Mouse (Mus musculus) bone marrow, adult 2 months (tissue): Measurements from ENCODE around the gene Trappc2. TPM values are rescaled to one million over a fixed set of nuclear protein-coding genes. Genes with fewer than 3 reads are reported as not detected.
A peak's percentile ranks its signal among the peaks of the same experiment; 100 is the strongest.

Experiments
- H3K27ac ChIP-seq: fragments of 200-500 bp; 2 replicates; pipeline ENCODE4 v1.5.1; 2012; ENCODE audit warnings: low read depth, mild to moderate bottlenecking, control low read depth, inconsistent platforms, low read length; ENCODE audit not compliant: control insufficient read depth, poor library complexity, insufficient read depth
- H3K4me1 ChIP-seq: fragments of 200-500 bp; 2 replicates; pipeline ENCODE4 v1.6.1; 2011; ENCODE audit warnings: low read length; ENCODE audit not compliant: control insufficient read depth, insufficient read depth
- H3K4me3 ChIP-seq: fragments of 200-500 bp; replicated peaks from 2 replicates; pipeline ENCODE3; 2011; ENCODE audit warnings: mild to moderate bottlenecking, low read depth, low read length, control low read depth; ENCODE audit not compliant: control insufficient read depth
- CTCF ChIP-seq: fragments of 200-500 bp; IDR thresholded peaks from 2 replicates; pipeline ENCODE4 v1.5.1; 2011; ENCODE audit warnings: low read length, control low read depth; ENCODE audit not compliant: control insufficient read depth, insufficient read depth
- POLR2A ChIP-seq: fragments of 200-500 bp; IDR thresholded peaks from 2 replicates; pipeline ENCODE4 v1.6.1; 2011; ENCODE audit warnings: low read depth, mild to moderate bottlenecking, control low read depth, low read length, borderline replicate concordance; ENCODE audit not compliant: control insufficient read depth
- WGBS: fragments of 180-500 bp; shearing (Covaris S2); methylation state at CpG from one replicate; pipeline ENCODE4 v1.1.7; 2018; 5-methylcytosine and 5-hydroxymethylcytosine counted together
- polyA plus RNA-seq: library from polyadenylated mRNA; stranded (reverse); fragments of >200 nt; gene quantifications from 2 replicates; pipeline ENCODE4 v1.2.4, GENCODE M21; 2011; ENCODE audit warnings: low replicate concordance; ENCODE audit not compliant: missing spikeins, insufficient read depth, insufficient read length

Trappc2 gene
- polyA plus RNA-seq = 6.8 and 7.6 TPM in 2 replicates

- WGBS = 12% methylated on average over 21 of the region's 36 CpGs
- peak within 1 kb of the TSS; percentile 86 for H3K27ac ChIP-seq
Observed at GRCm38 (mm10) chrX:166440036-166440615, at the start of gene Trappc2. Trappc2 (plus strand) TSS chrX:166440574.

GRCm38 (mm10) chrX:166393753-166394152 is 46.6 kb upstream of the Trappc2 start:
- no peaks in the 10 kb centered on the region for H3K4me1 ChIP-seq
- 79% methylated on average over 1 of the region's 1 CpGs for WGBS
- H3K4me3 ChIP-seq = no peak overlapping the region
- no peak overlapping the region for H3K27ac ChIP-seq
- TF ChIP-seq CTCF = no peak
- no peak for TF ChIP-seq POLR2A

More at GRCm38 (mm10) chrX:166440036-166440615, at the start of gene Trappc2:
- TF ChIP-seq CTCF = no peak
- no peak for TF ChIP-seq POLR2A
- peak within 1 kb of the TSS; percentile 98 for H3K4me3 ChIP-seq
- H3K4me1 ChIP-seq = no peaks in the 10 kb centered on the region; the same call in 1 of the 2 replicates

GRCm38 (mm10) chrX:166407865-166408264 is 32.5 kb upstream of the Trappc2 start:
- no peak overlapping the region for H3K27ac ChIP-seq
- H3K4me3 ChIP-seq = no peak overlapping the region
- TF ChIP-seq POLR2A = no peak
- no peak for TF ChIP-seq CTCF
- H3K4me1 ChIP-seq = no peaks in the 10 kb centered on the region

GRCm38 (mm10) chrX:166416196-166416595 is 24.2 kb upstream of the Trappc2 start:
- Histone ChIP-seq H3K4me1 (no peaks in the 10 kb centered on the region), H3K27ac (no peak overlapping the region), H3K4me3 (no peak overlapping the region)
- WGBS = 54% methylated on average over 6 of the region's 6 CpGs
- TF ChIP-seq POLR2A (no peak), CTCF (0 out of 2 replicates have a peak, but pooled peaks have one; percentile 13)

DNA sequence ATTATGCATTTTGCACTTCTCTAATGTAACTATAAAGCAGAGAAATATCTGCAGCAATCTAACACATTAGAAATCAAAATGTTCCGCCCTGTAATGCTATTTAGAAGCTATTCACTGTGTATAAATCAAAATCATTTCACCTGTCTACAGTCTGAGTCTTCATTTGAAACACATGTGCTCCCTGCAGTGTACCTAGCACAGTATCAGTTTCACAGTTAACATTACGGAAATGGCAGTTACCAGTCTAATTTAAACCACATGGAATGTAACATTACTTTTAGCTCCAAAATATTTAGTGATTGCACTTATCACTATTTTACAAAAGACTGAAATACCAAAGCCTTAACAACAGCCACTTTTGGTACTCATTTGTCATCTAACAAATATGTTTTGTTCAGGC is 5.6 kb upstream of the Trappc2 start:
- TF ChIP-seq POLR2A (no peak), CTCF (no peak)
- Histone ChIP-seq H3K4me1 (no peaks in the 10 kb centered on the region; the same call in 1 of the 2 replicates), H3K4me3 (no peak overlapping the region), H3K27ac (no peak overlapping the region)
- WGBS = 90% methylated on average over 2 of the region's 2 CpGs

DNA sequence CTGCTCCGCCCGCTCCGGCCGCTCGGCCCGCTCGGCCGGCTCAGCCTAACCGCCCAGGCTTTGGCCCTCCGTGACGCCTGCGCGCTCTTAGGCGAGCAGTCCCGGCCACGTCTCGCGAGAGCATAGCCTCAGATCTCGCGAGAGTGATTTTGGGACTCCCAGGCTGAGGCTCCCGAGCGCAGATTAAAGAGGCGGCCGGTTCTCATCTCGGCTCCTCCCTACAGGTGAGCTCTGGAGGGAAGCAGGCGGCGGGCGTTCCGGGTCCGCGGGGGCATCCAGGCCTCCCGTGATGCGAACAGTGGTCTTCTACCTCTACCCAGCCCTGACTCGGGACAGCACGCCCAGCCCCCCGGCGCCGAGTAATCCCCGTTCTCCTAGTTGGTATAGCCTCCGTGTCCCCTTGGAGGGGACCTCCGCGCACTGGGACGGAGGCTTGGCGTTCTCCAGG is 266 bp downstream of the Trappc2 start, which contains the start of gene Ofd1:
Gene Ofd1 (minus strand): TSS at position 89 of the 448 bp plus-strand sequence.
- Histone ChIP-seq H3K4me3 (peak within 1 kb of the TSS; percentile 98), H3K27ac (peak within 1 kb of the TSS; percentile 86), H3K4me1 (no peaks in the 10 kb centered on the region; the same call in 1 of the 2 replicates)
- WGBS = 6% methylated on average over 39 of the region's 44 CpGs
- no peak for TF ChIP-seq CTCF
- TF ChIP-seq POLR2A = peak; percentile 86; the same call in 1 of the 2 replicates

DNA sequence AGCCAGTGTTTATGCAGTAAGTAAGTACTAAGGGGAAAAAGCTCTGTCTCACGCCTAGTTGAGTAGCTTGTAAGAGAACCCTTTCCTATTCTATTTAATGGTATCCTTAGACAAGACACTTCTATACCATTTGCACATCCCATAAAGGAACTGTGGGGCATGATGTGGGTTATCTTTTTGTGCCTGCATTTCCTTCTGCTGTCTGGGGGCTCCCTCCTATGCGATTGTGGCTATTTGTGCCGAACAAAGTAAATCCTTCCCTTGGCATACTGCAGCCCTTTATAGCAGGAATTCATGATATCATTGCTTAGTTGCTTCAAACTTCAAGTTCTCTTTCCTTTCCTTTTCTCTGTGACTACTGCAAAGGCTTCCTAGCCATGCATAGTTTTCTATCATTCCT is 4.2 kb downstream of the Trappc2 start:
- no peak overlapping the region for H3K27ac ChIP-seq
- no peak overlapping the region for H3K4me3 ChIP-seq
- no peaks in the 10 kb centered on the region; the same call in 1 of the 2 replicates for H3K4me1 ChIP-seq
- 34% methylated on average over 3 of the region's 3 CpGs for WGBS
- TF ChIP-seq POLR2A (no peak), CTCF (no peak)

- Histone ChIP-seq H3K4me3 (no peak overlapping the region), H3K27ac (no peak overlapping the region), H3K4me1 (no peaks in the 10 kb centered on the region; the same call in 1 of the 2 replicates)
- WGBS = 40% methylated on average over 6 of the region's 6 CpGs
- no peak for TF ChIP-seq CTCF
- no peak for TF ChIP-seq POLR2A
Observed at GRCm38 (mm10) chrX:166453532-166453931, 13.2 kb downstream of the Trappc2 start.
